Mouse (Mus musculus) cerebellum, adult 9-11 months (tissue): ENCODE data around the gene Cope.

Experiments used
- DNase-seq: peaks from one replicate; pipeline ENCODE4 v3.0.0; 2022

Gene Cope

GRCm38 (mm10) chr8:70302358-70302890 is at the start of gene Cope, which contains the start of gene Ddx49:
Gene Cope (plus strand): TSS chr8:70302518.
Gene Ddx49 (minus strand): TSS chr8:70302489.
- peak; percentile 93 for DNase-seq

GRCm38 (mm10) chr8:70254628-70255027 is 47.7 kb upstream of the Cope start:
- DNase-seq, result no peak

- peak; percentile 75 for DNase-seq
Measured at GRCm38 (mm10) chr8:70257456-70257855, 44.9 kb upstream of the Cope start.

GRCm38 (mm10) chr8:70258600-70258999 is 43.7 kb upstream of the Cope start:
- no peak for DNase-seq

- no peak for DNase-seq
Measured at GRCm38 (mm10) chr8:70259043-70259442, 43.3 kb upstream of the Cope start.

GRCm38 (mm10) chr8:70267674-70268073 is 34.6 kb upstream of the Cope start:
- DNase-seq, result no peak

GRCm38 (mm10) chr8:70268311-70268710 is 34.0 kb upstream of the Cope start:
- peak; percentile 30 for DNase-seq

- DNase-seq, result no peak
Measured at GRCm38 (mm10) chr8:70268799-70269565, 33.3 kb upstream of the Cope start.

- no peak for DNase-seq
Measured at GRCm38 (mm10) chr8:70272949-70273348, 29.4 kb upstream of the Cope start.

- no peak for DNase-seq
Measured at GRCm38 (mm10) chr8:70274350-70274749, 28.0 kb upstream of the Cope start.

- DNase-seq, result no peak
Measured at GRCm38 (mm10) chr8:70276476-70276875, 25.8 kb upstream of the Cope start.

GRCm38 (mm10) chr8:70278175-70278574 is 24.1 kb upstream of the Cope start:
- no peak for DNase-seq

GRCm38 (mm10) chr8:70279266-70279665 is 23.1 kb upstream of the Cope start:
- DNase-seq, result peak; percentile 44

GRCm38 (mm10) chr8:70281001-70281400 is 21.3 kb upstream of the Cope start:
- no peak for DNase-seq

- peak; percentile 66 for DNase-seq
Measured at GRCm38 (mm10) chr8:70282603-70283135, 19.6 kb upstream of the Cope start, which contains the start of gene Homer3. Gene Homer3 (plus strand): TSS chr8:70282827.

- DNase-seq, result no peak
Measured at GRCm38 (mm10) chr8:70283136-70284077, 18.9 kb upstream of the Cope start.

- no peak for DNase-seq
Measured at GRCm38 (mm10) chr8:70284421-70284820, 17.9 kb upstream of the Cope start.

- DNase-seq, result no peak
Measured at GRCm38 (mm10) chr8:70285304-70285703, 17.0 kb upstream of the Cope start.

GRCm38 (mm10) chr8:70286737-70287136 is 15.6 kb upstream of the Cope start:
- no peak for DNase-seq

- no peak for DNase-seq
Measured at GRCm38 (mm10) chr8:70293988-70294405, 8.3 kb upstream of the Cope start.

- no peak for DNase-seq
Measured at GRCm38 (mm10) chr8:70300881-70301280, 1.4 kb upstream of the Cope start.

GRCm38 (mm10) chr8:70302901-70303300 is 583 bp downstream of the Cope start:
- DNase-seq, result no peak

GRCm38 (mm10) chr8:70309311-70309710 is 7.0 kb downstream of the Cope start:
- DNase-seq, result no peak
